Mouse (Mus musculus) mouse embryonic stem cell (cell line): ENCODE measurements at regions not wholly inside any gene's neighbourhood (a gene's known extent, or its start where the extent isn't known, plus 50 kb on each side); places are given as distances from the start of the nearest gene placed in this dataset.

ENCODE experiments used
- in situ Hi-C, 2 experiments: fragments of 300-500 bp; cut with MboI; formaldehyde crosslinking; loops; 1 replicate in 1 of 2; 3 replicates in 1 of 2; pipeline ENCODE4 v1.14.3; 2019 to 2020; ENCODE audit warnings: low sequenced_read_pairs in 2 of 2, low pct_unique_long_range_greater_than_20kb in 1 of 2, mixed read lengths in 1 of 2; ENCODE audit not compliant: unreplicated experiment in 1 of 2

- in situ Hi-C loops: no loop called here
Observed at GRCm38 (mm10) chr15:63724543-63725186, 120.3 kb downstream of the Gsdmc2 start.

GRCm38 (mm10) chr15:63722991-63723390 lies 122.0 kb downstream of the Gsdmc2 start:
- in situ Hi-C loops: no loop called here

GRCm38 (mm10) chr15:63721669-63722357 lies 123.2 kb downstream of the Gsdmc2 start:
- in situ Hi-C loops: no loop called here

GRCm38 (mm10) chr15:63717812-63718211 lies 127.2 kb downstream of the Gsdmc2 start:
- in situ Hi-C loops: no loop called here

GRCm38 (mm10) chr15:63713697-63714096 lies 131.3 kb downstream of the Gsdmc2 start:
- in situ Hi-C loops: no loop called here

GRCm38 (mm10) chr15:63710381-63710780 lies 134.6 kb downstream of the Gsdmc2 start:
- in situ Hi-C loops: no loop called here

- in situ Hi-C loops: no loop called here
Observed at GRCm38 (mm10) chr15:63709270-63709933, 135.6 kb downstream of the Gsdmc2 start.

GRCm38 (mm10) chr15:63704636-63705035 lies 140.3 kb downstream of the Gsdmc2 start:
- in situ Hi-C loops: no loop called here

- in situ Hi-C loops: no loop called here
Observed at GRCm38 (mm10) chr15:63697831-63698230, 147.1 kb downstream of the Gsdmc2 start.

- in situ Hi-C loops: no loop called here
Observed at GRCm38 (mm10) chr15:63694150-63694549, 150.8 kb downstream of the Gsdmc2 start.

GRCm38 (mm10) chr15:63693561-63693960 lies 151.4 kb downstream of the Gsdmc2 start:
- in situ Hi-C loops: no loop called here

GRCm38 (mm10) chr15:63692491-63693295 lies 152.3 kb downstream of the Gsdmc2 start:
- in situ Hi-C loops: no loop called here

GRCm38 (mm10) chr15:63689788-63690575 lies 155.0 kb downstream of the Gsdmc2 start:
- in situ Hi-C loops: no loop called here

- in situ Hi-C loops: no loop called here
Observed at GRCm38 (mm10) chr15:63687852-63688251, 157.1 kb downstream of the Gsdmc2 start.

GRCm38 (mm10) chr15:63686954-63687562 lies 157.9 kb downstream of the Gsdmc2 start:
- in situ Hi-C loops: no loop called here

GRCm38 (mm10) chr15:63679984-63680925 lies 164.7 kb downstream of the Gsdmc2 start:
- in situ Hi-C loops: no loop called here

- in situ Hi-C loops: no loop called here
Observed at GRCm38 (mm10) chr15:63678921-63679320, 166.1 kb downstream of the Gsdmc2 start.
